Mouse (Mus musculus): ENCODE results near the gene Otogl.

DNA sequence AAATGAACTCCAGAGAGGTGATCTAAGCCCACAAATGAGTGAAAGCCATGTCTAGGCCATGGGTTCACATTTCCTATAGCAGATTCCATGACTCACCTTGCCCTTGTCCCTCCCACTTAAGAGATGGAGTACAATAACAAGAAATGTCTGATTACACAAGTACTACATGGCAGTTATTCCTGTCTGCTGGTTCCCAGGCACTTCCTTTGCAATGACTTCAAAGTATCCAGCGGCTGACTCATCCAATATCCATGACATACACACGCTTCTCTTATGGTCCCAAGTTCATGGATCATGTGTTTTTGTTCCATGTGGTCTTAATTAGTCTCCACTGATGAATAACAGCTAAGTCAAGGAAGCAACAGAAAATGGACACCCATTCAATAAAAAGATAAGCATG lies 1.1 kb upstream of the Otogl start:
- TF ChIP-seq CTCF (IDR thresholded peaks at IDR 0.05; ENCODE audit: low read depth, low read length) (no peak), POLR2A (IDR thresholded peaks at IDR 0.05; ENCODE audit: borderline replicate concordance, low read depth, low read length) (no peak)

Measured in bone marrow macrophage, adult 2 months (primary cell).